Mouse (Mus musculus): ENCODE results near the gene Fam160a1.

The Fam160a1 gene

GRCm38 (mm10) chr3:85636716-85637447 is 180.2 kb downstream of the Fam160a1 start:
- DNase-seq (ENCODE audit: extremely low spot score, low read depth, low spot score): no peak

- DNase-seq (ENCODE audit: extremely low spot score, low read depth, low spot score): no peak
These were observed 181.5 kb downstream of the Fam160a1 start for GRCm38 (mm10) chr3:85635591-85635990.

GRCm38 (mm10) chr3:85635126-85635419 is 182.0 kb downstream of the Fam160a1 start:
- DNase-seq (ENCODE audit: extremely low spot score, low read depth, low spot score): no peak

GRCm38 (mm10) chr3:85634389-85635125 is 182.5 kb downstream of the Fam160a1 start:
- DNase-seq (ENCODE audit: extremely low spot score, low read depth, low spot score): no peak

- DNase-seq (ENCODE audit: extremely low spot score, low read depth, low spot score): no peak
These were observed 183.4 kb downstream of the Fam160a1 start for GRCm38 (mm10) chr3:85633733-85634132.

GRCm38 (mm10) chr3:85629895-85630510 is 187.1 kb downstream of the Fam160a1 start:
- DNase-seq (ENCODE audit: extremely low spot score, low read depth, low spot score): no peak

GRCm38 (mm10) chr3:85619751-85620150 is 197.3 kb downstream of the Fam160a1 start:
- DNase-seq (ENCODE audit: extremely low spot score, low read depth, low spot score): no peak

- no peak for DNase-seq (ENCODE audit: extremely low spot score, low read depth, low spot score)
These were observed 197.7 kb downstream of the Fam160a1 start for GRCm38 (mm10) chr3:85619345-85619744.

- DNase-seq (ENCODE audit: extremely low spot score, low read depth, low spot score): no peak
These were observed 198.2 kb downstream of the Fam160a1 start for GRCm38 (mm10) chr3:85618885-85619284.

- no peak for DNase-seq (ENCODE audit: extremely low spot score, low read depth, low spot score)
These were observed 200.7 kb downstream of the Fam160a1 start for GRCm38 (mm10) chr3:85616389-85616788.
